Mouse (Mus musculus) forebrain, postnatal 0 days (tissue): Measurements from ENCODE around the gene Cav1. TPM values are rescaled to one million over a fixed set of nuclear protein-coding genes. Genes with fewer than 3 reads are reported as not detected.

Source experiments
- ATAC-seq: fragments of 200-750 bp; cut with Nextera tagmentation; 2 replicates; pipeline ENCODE4 v1.8.0; 2017; ENCODE audit warnings: mild to moderate bottlenecking, moderate library complexity
- DNase-seq: peaks from one replicate; pipeline ENCODE4 v3.0.0-alpha.2; 2015
- H3K27ac ChIP-seq: fragments of 300-500 bp; sonication (generic); 2 replicates; pipeline ENCODE4 v1.5.1; 2014; ENCODE audit warnings: low read depth, mild to moderate bottlenecking, antibody characterized with exemption, low read length, moderate library complexity, mixed read lengths
- H3K27me3 ChIP-seq: fragments of 300-500 bp; sonication (generic); 2 replicates; pipeline ENCODE4 v1.6.1; 2014; ENCODE audit warnings: mild to moderate bottlenecking, low read length, mixed read lengths; ENCODE audit not compliant: insufficient read depth
- H3K36me3 ChIP-seq: fragments of 300-500 bp; sonication (generic); 2 replicates; pipeline ENCODE4 v1.6.1; 2014; ENCODE audit warnings: mild to moderate bottlenecking, moderate library complexity; ENCODE audit not compliant: insufficient read depth
- H3K4me1 ChIP-seq: fragments of 300-500 bp; sonication (generic); 2 replicates; pipeline ENCODE4 v1.6.1; 2014; ENCODE audit warnings: antibody characterized with exemption; ENCODE audit not compliant: insufficient read depth
- H3K4me2 ChIP-seq: fragments of 300-500 bp; sonication (generic); 2 replicates; pipeline ENCODE4 v1.6.1; 2014; ENCODE audit warnings: low read depth, mild to moderate bottlenecking, moderate library complexity
- H3K4me3 ChIP-seq: fragments of 300-500 bp; sonication (generic); 2 replicates; pipeline ENCODE4 v1.5.1; 2014; ENCODE audit warnings: low read depth, low read length, mixed read lengths
- H3K9ac ChIP-seq: fragments of 300-500 bp; sonication (generic); 2 replicates; pipeline ENCODE4 v1.6.1; 2014; ENCODE audit warnings: mild to moderate bottlenecking
- H3K9me3 ChIP-seq: fragments of 300-500 bp; sonication (generic); 2 replicates; pipeline ENCODE4 v1.6.1; 2016; ENCODE audit warnings: low read length
- CTCF ChIP-seq: sonication (generic); IDR thresholded peaks from 2 replicates; pipeline ENCODE4 v1.5.1; 2016; ENCODE audit warnings: antibody characterized with exemption, control low read depth, low read depth
- WGBS: fragments of 180-500 bp; shearing (Covaris S2); extraction: QIAGEN DNeasy Blood & Tissue Kit; methylation state at CpG from one replicate; pipeline ENCODE4 v1.1.7; 2014; 5-methylcytosine and 5-hydroxymethylcytosine counted together
- polyA plus RNA-seq: library from polyadenylated mRNA; unstranded; fragments of >200 nt; fragmentation: Nextera tagmentation; extraction: Ambion mirVana; gene quantifications from 2 replicates; pipeline ENCODE4 v1.2.1, GENCODE M21; 2015
- total RNA-seq: library from RNA; depleted of rRNA; stranded (reverse); fragments of >200 nt; gene quantifications from 2 replicates; pipeline ENCODE4 v1.2.3, GENCODE M21; 2014

Gene Cav1
- total and polyA plus RNA-seq, 2 experiments from 2014 or later, result 32.8 to 42.4 TPM

DNA sequence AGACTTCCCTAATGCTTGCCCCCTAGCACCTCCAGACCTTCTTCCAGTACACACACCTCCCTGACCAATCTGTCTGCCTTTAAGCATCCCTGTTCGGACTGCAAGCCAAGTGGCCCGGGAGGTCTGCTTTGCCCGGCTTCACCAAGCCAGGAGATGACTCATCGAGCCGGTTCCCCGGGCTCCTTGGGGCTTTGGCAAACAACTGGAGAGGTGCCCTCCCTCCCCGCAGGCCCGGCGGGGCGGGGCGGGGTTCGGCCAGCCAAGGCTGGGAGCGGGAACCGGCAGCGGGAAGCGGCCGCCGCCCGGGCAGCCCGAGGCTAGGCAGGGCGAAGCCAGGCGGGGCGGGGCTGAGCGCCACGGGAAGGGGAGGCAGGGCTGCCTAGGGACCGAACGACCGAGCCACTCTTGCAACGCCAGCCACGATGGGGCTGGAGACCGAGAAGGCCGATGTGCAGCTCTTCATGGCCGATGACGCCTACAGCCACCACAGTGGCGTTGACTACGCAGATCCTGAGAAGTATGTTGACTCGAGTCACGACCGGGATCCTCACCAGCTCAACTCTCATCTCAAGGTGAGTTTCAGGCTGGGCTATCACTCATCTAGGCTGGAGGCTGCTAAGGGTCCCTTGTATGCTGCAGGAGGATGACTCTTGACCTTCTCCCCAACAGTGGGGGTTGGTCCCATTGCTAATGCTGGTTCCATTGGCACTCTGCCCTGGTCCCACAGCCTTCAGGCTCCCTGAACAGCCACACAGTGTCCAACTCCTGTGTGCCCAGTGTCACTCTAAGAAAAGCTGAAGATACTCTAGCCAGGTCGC, 25.0 kb upstream of the Cav1 start, which contains the start of gene Cav2:
Gene Cav2 (plus strand): TSS at position 247 of the 818 bp plus-strand sequence.
- Histone ChIP-seq H3K27me3 (no peaks in the 10 kb centered on the region), H3K4me1 (0 out of 2 replicates have a peak, but pooled peaks cover 6% of the 10 kb centered on the region), H3K4me3 (peak within 1 kb of the TSS; percentile 49), H3K36me3 (no peaks in the 10 kb centered on the region), H3K27ac (no peak within 1 kb of the TSS), H3K9ac (peak within 1 kb of the TSS; percentile 63), H3K4me2 (peak within 1 kb of the TSS; percentile 94), H3K9me3 (no peaks in the 10 kb centered on the region)
- no peak for TF ChIP-seq CTCF
- DNase-seq (peak; percentile 56), ATAC-seq (peak; percentile 92)
- 6% methylated on average over 34 of the region's 40 CpGs for WGBS

DNA sequence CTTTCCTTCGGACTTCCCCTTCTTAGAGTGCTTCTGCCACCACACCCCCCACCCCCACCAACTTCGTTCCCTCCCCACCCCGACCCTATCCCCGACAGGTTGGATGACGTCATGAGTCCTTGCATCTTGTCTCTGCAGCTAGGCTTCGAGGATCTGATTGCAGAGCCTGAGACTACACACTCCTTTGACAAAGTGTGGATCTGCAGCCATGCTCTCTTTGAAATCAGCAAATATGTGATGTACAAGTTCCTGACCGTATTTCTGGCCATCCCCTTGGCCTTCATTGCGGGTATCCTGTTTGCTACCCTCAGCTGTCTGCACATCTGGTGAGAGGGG, 24.4 kb upstream of the Cav1 start:
- ATAC-seq (peak; percentile 41), DNase-seq (no peak)
- Histone ChIP-seq H3K27me3 (no peaks in the 10 kb centered on the region), H3K36me3 (no peaks in the 10 kb centered on the region), H3K4me1 (0 out of 2 replicates have a peak, but pooled peaks cover 6% of the 10 kb centered on the region), H3K27ac (no peak overlapping the region), H3K4me3 (peak overlapping the region; percentile 49), H3K9me3 (no peaks in the 10 kb centered on the region), H3K9ac (peak overlapping the region; percentile 63), H3K4me2 (peak overlapping the region; percentile 94)
- 22% methylated on average over 8 of the region's 8 CpGs for WGBS
- TF ChIP-seq CTCF, result no peak

DNA sequence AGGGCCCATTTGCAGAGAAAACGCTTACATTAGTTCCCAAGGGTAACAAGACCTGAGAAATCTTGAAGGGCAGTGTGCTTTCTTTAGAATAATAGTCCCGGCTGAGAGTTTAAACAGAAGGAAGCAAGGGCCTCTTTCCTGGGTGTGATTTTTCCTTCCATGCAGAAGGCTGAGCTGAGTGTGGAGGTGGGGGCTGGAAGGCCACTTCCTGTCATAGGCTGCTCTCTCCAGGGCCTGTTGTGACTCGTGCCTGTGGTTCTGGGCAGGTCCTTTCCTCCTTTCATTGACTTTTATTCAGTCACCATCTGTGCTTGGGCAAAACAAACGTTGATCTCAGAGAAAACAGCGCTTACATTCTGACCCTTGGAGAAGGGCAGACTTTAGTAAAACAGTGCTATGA, 24.0 kb upstream of the Cav1 start:
- 0 out of 2 replicates have a peak, but pooled peaks cover 6% of the 10 kb centered on the region for H3K4me1 ChIP-seq
- H3K9me3 ChIP-seq, result no peaks in the 10 kb centered on the region
- H3K27me3 ChIP-seq, result no peaks in the 10 kb centered on the region
- ATAC-seq (no peak), DNase-seq (no peak)
- H3K9ac ChIP-seq, result no peak overlapping the region
- no peaks in the 10 kb centered on the region for H3K36me3 ChIP-seq
- H3K4me3 ChIP-seq, result no peak overlapping the region
- TF ChIP-seq CTCF, result no peak
- peak overlapping the region; percentile 94; the same call in 1 of the 2 replicates for H3K4me2 ChIP-seq
- 54% methylated on average over 5 of the region's 5 CpGs for WGBS
- no peak overlapping the region for H3K27ac ChIP-seq

GRCm38 (mm10) chr6:17283834-17284233, 22.3 kb upstream of the Cav1 start:
- H3K27ac ChIP-seq, result no peak overlapping the region
- DNase-seq, result no peak
- no peak for TF ChIP-seq CTCF
- H3K9ac ChIP-seq, result no peak overlapping the region
- H3K27me3 ChIP-seq, result no peaks in the 10 kb centered on the region
- no peaks in the 10 kb centered on the region for H3K36me3 ChIP-seq
- H3K9me3 ChIP-seq, result no peaks in the 10 kb centered on the region
- no peak for ATAC-seq
- no peak overlapping the region for H3K4me3 ChIP-seq
- no peak overlapping the region for H3K4me2 ChIP-seq
- 0 out of 2 replicates have a peak, but pooled peaks cover 6% of the 10 kb centered on the region for H3K4me1 ChIP-seq
- 80% methylated on average over 3 of the region's 3 CpGs for WGBS

DNA sequence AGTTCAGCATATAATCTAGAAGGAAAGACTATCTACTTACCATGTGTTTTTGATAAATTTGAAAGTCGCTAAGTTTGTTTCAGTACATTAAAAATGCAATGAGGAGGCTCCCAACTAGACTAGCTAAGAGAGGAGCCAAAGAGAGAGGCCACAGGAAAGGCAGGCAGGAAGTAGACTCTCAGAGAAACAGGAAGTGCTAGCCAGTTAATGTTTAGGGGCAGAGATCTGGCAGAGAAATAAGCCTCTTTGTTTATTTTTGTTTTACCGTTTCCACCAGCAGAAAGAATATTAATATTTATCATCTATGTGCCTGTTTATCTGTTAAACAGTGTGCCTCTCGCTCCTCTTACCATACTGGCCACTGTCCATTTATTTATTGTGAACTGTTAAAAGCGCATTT, 19.8 kb upstream of the Cav1 start:
- Histone ChIP-seq H3K4me3 (no peak overlapping the region), H3K4me2 (no peak overlapping the region), H3K36me3 (no peaks in the 10 kb centered on the region), H3K9me3 (no peaks in the 10 kb centered on the region), H3K27me3 (no peaks in the 10 kb centered on the region), H3K27ac (no peak overlapping the region), H3K4me1 (0 out of 2 replicates have a peak, but pooled peaks cover 2% of the 10 kb centered on the region), H3K9ac (no peak overlapping the region)
- DNase-seq, result no peak
- no peak for TF ChIP-seq CTCF
- WGBS, result 67% methylated on average over 4 of the region's 4 CpGs
- no peak for ATAC-seq

- no peaks in the 10 kb centered on the region for H3K27me3 ChIP-seq
- no peak for ATAC-seq
- WGBS, result 37% methylated on average over 5 of the region's 5 CpGs
- no peak overlapping the region for H3K4me2 ChIP-seq
- no peak for DNase-seq
- H3K36me3 ChIP-seq, result no peaks in the 10 kb centered on the region
- H3K27ac ChIP-seq, result no peak overlapping the region
- no peak for TF ChIP-seq CTCF
- no peaks in the 10 kb centered on the region for H3K9me3 ChIP-seq
- no peak overlapping the region for H3K9ac ChIP-seq
- H3K4me1 ChIP-seq, result no peaks in the 10 kb centered on the region
- H3K4me3 ChIP-seq, result no peak overlapping the region
Observed at GRCm38 (mm10) chr6:17295116-17295515, 11.0 kb upstream of the Cav1 start.

DNA sequence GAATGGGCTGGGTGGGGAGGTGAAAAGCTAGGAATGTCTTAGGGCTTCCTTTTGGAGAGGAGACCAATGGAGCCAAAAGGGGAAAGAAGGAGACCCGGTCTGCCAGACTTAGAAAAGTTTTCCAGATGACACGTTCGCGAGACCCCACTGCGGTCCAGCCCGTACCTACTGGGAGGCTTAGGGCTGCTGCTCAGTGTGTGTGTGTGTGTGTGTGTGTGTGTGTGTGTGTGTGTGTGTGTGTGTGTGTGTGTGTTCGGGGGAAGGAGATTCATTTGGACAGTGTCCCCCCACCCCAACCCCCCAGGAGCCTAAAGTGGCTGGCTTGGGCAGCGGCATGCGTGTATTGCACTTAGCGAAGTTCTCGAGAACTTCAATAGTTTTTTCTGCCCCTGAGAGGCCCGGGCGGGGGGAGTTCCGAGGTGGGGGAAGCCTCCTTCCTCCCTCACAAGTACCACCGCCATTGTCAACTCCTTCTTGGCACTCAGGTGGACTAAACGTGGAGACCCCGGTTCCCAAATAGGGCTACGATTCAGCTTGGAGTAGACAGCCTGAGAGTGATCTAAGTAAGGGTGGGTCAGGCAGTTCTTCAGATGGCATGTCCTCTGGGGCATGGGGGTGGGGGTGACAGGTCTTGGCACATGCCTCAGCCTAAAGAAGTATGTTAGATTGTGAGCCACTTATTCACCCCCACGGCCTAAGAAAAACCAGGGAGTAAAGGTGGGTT, 629 bp downstream of the Cav1 start:
- Histone ChIP-seq H3K36me3 (no peaks in the 10 kb centered on the region), H3K9ac (peak overlapping the region; percentile 54), H3K9me3 (no peaks in the 10 kb centered on the region), H3K4me2 (peak overlapping the region; percentile 77), H3K4me1 (peaks cover 7% of the 10 kb centered on the region; the same call in 1 of the 2 replicates), H3K27me3 (peaks cover 10% of the 10 kb centered on the region; the same call in 1 of the 2 replicates), H3K27ac (0 out of 2 replicates have a peak overlapping the region, but pooled peaks have one; percentile 17), H3K4me3 (peak overlapping the region; percentile 48)
- ATAC-seq (peak; percentile 19), DNase-seq (no peak)
- WGBS, result under 1% methylated on average over 19 of the region's 19 CpGs
- TF ChIP-seq CTCF, result no peak
